Mouse (Mus musculus) limb, embryonic 13.5 days (tissue): Measurements from ENCODE around the gene Polr2j. TPM values are rescaled to one million over a fixed set of nuclear protein-coding genes. Genes with fewer than 3 reads are reported as not detected.
A peak's percentile ranks its signal among the peaks of the same experiment; 100 is the strongest.
"Not testable (repeated sequence)": the region's sequence is repeated elsewhere in the genome, so short reads cannot be mapped to it uniquely, and the experiment has no call there.

Experiments
- ATAC-seq: fragments of 200-750 bp; cut with Nextera tagmentation; 2 replicates; pipeline ENCODE4 v1.8.0; 2017; ENCODE audit warnings: low read depth, moderate number of reproducible peaks, moderate TSS enrichment; ENCODE audit not compliant: low FRiP score
- H3K27ac ChIP-seq: fragments of 300-500 bp; sonication (generic); 2 replicates; pipeline ENCODE4 v1.5.1; 2015; ENCODE audit warnings: inconsistent platforms, mild to moderate bottlenecking, moderate library complexity
- H3K27me3 ChIP-seq: fragments of 300-500 bp; sonication (generic); 2 replicates; pipeline ENCODE4 v1.6.1; 2015; ENCODE audit warnings: mild to moderate bottlenecking, inconsistent platforms
- H3K36me3 ChIP-seq: fragments of 300-500 bp; sonication (generic); 2 replicates; pipeline ENCODE4 v1.6.1; 2015; ENCODE audit warnings: inconsistent platforms, mild to moderate bottlenecking, moderate library complexity
- H3K4me1 ChIP-seq: fragments of 300-500 bp; sonication (generic); 2 replicates; pipeline ENCODE4 v1.6.1; 2015; ENCODE audit warnings: inconsistent platforms
- H3K4me2 ChIP-seq: fragments of 300-500 bp; sonication (generic); replicated peaks from 2 replicates; pipeline ENCODE4 v1.6.1; 2015; ENCODE audit warnings: inconsistent platforms, mild to moderate bottlenecking, moderate library complexity
- H3K4me3 ChIP-seq: fragments of 300-500 bp; sonication (generic); 2 replicates; pipeline ENCODE4 v1.5.1; 2015; ENCODE audit warnings: moderate library complexity, mild to moderate bottlenecking, inconsistent platforms
- H3K9ac ChIP-seq: fragments of 300-500 bp; sonication (generic); 2 replicates; pipeline ENCODE4 v1.6.1; 2015; ENCODE audit warnings: mild to moderate bottlenecking, inconsistent platforms
- H3K9me3 ChIP-seq: fragments of 300-500 bp; sonication (generic); 2 replicates; pipeline ENCODE4 v1.6.1; 2016; ENCODE audit warnings: inconsistent platforms
- WGBS: fragments of 180-500 bp; shearing (Covaris S2); methylation state at CpG from one replicate; pipeline ENCODE4 v1.1.7; 2015; 5-methylcytosine and 5-hydroxymethylcytosine counted together
- polyA plus RNA-seq: library from polyadenylated mRNA; unstranded; fragments of >200 nt; fragmentation: Nextera tagmentation; extraction: Ambion mirVana; gene quantifications from 2 replicates; pipeline ENCODE4 v1.2.1, GENCODE M21; 2015

Polr2j gene
- polyA plus RNA-seq, 1 experiment from 2014 or later: 233 TPM

DNA sequence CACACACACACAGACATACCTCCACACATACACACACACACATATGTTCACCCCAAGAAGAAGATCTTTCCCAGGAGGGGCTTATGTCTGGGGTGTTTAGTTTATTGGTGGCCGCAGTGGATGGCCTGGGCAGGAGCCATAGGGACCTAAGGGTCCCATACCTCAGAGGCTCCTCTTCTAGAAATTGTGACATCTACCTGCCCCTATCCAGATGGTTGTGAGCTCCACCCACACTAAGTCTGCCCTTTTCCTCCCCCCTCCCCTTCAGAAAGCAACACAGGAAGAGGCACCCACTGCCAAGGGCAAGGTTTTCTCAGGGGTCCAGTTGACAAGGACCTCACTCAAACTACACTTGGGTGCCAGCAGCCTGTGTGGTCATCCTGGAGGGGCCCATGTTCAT lies 30.5 kb downstream of the Polr2j start:
- peaks cover 6% of the 10 kb centered on the region; the same call in 1 of the 2 replicates for H3K9me3 ChIP-seq
- no peaks in the 10 kb centered on the region for H3K4me1 ChIP-seq
- no peak overlapping the region for H3K27ac ChIP-seq
- ATAC-seq: no peak
- no peak overlapping the region for H3K9ac ChIP-seq
- no peaks in the 10 kb centered on the region for H3K27me3 ChIP-seq
- no peak overlapping the region for H3K4me3 ChIP-seq
- no peak overlapping the region for H3K4me2 ChIP-seq
- H3K36me3 ChIP-seq: peaks cover 9% of the 10 kb centered on the region
- 87% methylated on average over 1 of the region's 1 CpGs for WGBS

DNA sequence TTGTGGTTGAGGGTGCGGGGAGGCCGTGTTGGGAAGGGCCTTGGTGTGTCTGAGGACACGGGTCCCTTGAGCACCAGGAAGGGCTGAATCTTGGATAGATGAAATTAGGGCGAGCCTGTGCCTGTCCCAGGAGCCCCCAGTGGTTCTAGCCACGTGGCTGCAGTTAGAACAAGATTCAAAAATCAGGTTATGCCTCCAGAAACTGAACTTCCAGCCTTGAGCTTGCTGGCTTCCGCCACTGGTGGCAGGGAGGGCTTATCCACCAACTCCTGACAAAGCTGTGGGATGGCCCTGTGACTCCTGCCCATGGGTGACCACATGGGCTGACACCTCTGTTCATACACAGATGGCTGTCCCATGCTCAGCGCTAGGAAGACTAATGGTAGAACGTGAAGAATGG lies 31.3 kb downstream of the Polr2j start:
- no peaks in the 10 kb centered on the region for H3K4me1 ChIP-seq
- WGBS: 74% methylated on average over 8 of the region's 8 CpGs
- H3K4me3 ChIP-seq: no peak overlapping the region
- peaks cover 3% of the 10 kb centered on the region; the same call in 1 of the 2 replicates for H3K9me3 ChIP-seq
- no peak overlapping the region for H3K9ac ChIP-seq
- no peak for ATAC-seq
- H3K27ac ChIP-seq: no peak overlapping the region
- H3K36me3 ChIP-seq: peaks cover under 1% of the 10 kb centered on the region
- no peak overlapping the region for H3K4me2 ChIP-seq
- H3K27me3 ChIP-seq: no peaks in the 10 kb centered on the region

DNA sequence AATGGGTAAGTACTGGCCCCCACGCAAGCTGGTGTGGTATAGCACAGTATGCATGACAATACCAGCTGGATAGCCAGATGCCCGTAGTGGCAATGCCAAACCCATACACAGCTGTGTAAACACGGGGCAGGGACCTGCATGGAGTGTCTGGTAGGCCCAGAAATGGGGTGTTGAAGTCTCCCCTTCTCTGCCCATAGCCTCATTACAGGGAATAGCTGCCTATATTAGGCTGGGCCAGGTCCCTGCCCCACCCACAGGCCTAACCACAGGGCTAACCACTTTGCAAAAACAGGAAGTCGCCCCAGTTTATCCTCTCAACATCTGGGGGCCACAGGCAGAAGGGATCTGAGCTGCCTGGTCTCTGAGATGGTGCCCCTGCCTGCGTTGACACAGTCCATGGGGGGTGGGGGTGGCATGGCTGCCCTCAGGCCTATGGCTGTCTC lies 32.7 kb downstream of the Polr2j start:
- H3K9me3 ChIP-seq, ATAC-seq, H3K9ac ChIP-seq, H3K4me3 ChIP-seq, H3K27me3 ChIP-seq, H3K27ac ChIP-seq, H3K36me3 ChIP-seq, H3K4me2 ChIP-seq, H3K4me1 ChIP-seq: not testable (repeated sequence)
- WGBS: 67% methylated on average over 5 of the region's 5 CpGs

DNA sequence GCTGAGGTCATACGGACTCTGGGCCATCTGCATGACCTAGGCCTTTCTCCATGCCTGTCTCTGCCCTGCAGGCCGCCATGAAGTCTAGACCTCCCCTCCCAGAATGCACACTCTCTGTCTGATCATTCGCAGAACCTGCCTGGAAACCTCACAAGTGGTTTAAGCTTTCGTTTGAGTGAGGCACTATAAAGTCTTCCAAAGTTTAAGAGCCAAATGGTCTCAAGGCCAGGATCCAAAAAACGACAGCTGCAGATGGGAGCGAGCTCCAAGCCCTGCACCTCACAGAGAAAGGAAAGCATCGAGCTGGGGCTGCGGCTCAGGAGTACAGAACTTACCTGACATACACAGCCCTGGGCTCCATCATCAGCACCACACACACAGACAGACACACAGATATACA lies 35.9 kb downstream of the Polr2j start:
- Histone ChIP-seq H3K4me1 (no peaks in the 10 kb centered on the region), H3K9me3 (no peaks in the 10 kb centered on the region), H3K4me3 (no peak overlapping the region), H3K9ac (no peak overlapping the region), H3K36me3 (no peaks in the 10 kb centered on the region), H3K4me2 (no peak overlapping the region), H3K27ac (no peak overlapping the region), H3K27me3 (no peaks in the 10 kb centered on the region)
- ATAC-seq: no peak
- 74% methylated on average over 8 of the region's 8 CpGs for WGBS

DNA sequence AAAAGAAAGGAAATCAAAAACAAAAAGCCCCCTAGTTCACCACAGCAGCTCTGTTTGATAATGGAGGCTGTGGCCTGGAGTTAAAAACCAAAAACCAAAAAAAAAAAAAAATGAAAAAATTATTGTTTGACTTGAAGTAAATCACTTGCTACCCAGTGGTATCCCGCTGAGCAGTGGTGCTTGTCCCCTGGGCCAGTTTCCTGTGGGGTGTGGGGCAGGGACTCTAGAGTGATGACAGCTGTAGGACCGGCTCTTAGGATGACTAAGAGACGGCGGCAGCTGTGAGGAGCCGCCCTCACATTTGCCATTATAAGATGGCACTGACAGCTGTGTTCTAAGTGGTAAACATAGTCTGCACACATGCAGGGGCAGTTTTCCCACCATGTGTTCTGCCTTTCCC lies 39.0 kb downstream of the Polr2j start:
- no peaks in the 10 kb centered on the region for H3K9me3 ChIP-seq
- H3K4me2 ChIP-seq: no peak overlapping the region
- H3K27ac ChIP-seq: no peak overlapping the region
- H3K9ac ChIP-seq: no peak overlapping the region
- no peak for ATAC-seq
- no peaks in the 10 kb centered on the region for H3K27me3 ChIP-seq
- H3K4me3 ChIP-seq: no peak overlapping the region
- peaks cover under 1% of the 10 kb centered on the region; the same call in 1 of the 2 replicates for H3K36me3 ChIP-seq
- WGBS: 87% methylated on average over 5 of the region's 5 CpGs
- H3K4me1 ChIP-seq: no peaks in the 10 kb centered on the region

DNA sequence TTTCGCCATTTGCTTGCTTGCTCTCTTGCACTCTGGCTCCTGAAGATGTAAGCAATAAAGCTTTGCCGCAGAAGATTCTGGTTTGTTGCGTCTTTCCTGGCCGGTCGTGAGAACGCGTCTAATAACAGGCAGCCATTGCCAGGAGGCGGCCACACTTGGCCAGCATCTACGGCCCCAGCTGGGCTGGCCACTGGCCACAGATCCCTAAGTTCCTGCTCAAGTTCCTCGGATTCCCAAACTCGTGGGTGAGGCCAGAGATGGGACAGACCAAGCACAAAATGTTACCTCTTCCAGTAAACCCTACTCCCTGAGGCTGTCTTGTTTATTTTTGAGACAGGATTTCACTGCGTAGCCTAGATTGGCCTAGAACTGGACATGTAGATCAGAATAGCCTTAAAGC lies 43.7 kb downstream of the Polr2j start:
- not testable (repeated sequence) for H3K27ac ChIP-seq, H3K27me3 ChIP-seq, H3K4me2 ChIP-seq, H3K9me3 ChIP-seq, ATAC-seq, H3K9ac ChIP-seq, H3K36me3 ChIP-seq, H3K4me3 ChIP-seq, H3K4me1 ChIP-seq
- 86% methylated on average over 11 of the region's 12 CpGs for WGBS

DNA sequence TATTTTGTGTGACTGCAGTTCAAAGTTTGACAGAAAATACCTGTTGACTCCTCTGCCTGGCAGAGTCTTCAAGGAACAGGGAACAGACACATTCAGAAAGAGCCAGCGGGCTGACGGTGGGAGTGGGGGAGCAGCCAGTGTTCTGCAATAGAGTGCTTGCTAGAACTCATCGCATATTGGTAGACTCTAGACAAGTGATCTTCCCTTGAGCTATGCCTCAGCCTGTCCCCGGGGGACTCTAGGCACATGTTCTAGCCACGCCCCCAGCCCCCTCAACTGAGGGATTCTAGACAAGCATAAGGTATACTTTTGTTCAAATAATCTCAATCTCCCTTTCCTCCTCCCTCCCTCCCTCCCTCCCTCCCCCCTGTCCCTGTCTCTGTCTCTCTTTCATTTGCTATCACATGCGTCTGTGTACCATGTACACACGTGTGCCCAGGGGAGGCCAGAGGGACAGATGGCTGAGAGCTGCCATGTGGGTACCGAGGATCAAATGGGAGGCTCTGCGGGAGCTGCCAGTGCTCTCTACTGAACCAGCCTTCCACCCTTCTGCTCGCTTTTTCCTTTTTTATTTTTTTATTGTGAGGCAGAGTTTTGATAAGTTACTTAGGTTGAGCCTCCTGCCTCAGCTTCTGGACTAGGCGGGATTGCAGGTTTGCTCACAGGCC lies 47.5 kb downstream of the Polr2j start:
- Histone ChIP-seq H3K4me1 (no peaks in the 10 kb centered on the region), H3K27ac (no peak overlapping the region), H3K9ac (no peak overlapping the region), H3K9me3 (peaks cover 6% of the 10 kb centered on the region; the same call in 1 of the 2 replicates), H3K4me3 (no peak overlapping the region), H3K4me2 (no peak overlapping the region), H3K27me3 (no peaks in the 10 kb centered on the region), H3K36me3 (peaks cover 16% of the 10 kb centered on the region; the same call in 1 of the 2 replicates)
- 81% methylated on average over 11 of the region's 11 CpGs for WGBS
- ATAC-seq: no peak

DNA sequence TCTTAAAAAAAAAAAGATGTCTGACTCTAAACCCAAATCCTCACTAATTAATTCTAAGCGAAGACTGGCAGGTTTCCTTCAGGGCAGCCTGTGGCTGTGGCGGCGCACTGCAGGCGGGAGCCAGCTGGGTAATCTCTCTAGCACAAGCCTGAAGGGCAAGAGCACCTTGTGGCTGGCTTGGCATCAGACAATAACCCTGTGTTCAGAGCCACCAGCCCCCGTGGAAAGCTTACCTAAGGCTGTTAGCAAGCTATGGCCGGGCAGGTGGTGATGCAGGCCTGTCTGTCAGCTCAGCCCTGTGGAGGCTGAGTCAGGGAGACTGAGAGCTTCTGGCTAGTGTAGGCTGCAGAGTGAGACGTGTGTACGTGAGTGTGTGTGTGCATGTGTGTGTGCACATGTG lies 48.8 kb downstream of the Polr2j start:
- WGBS: 74% methylated on average over 8 of the region's 8 CpGs
- no peak overlapping the region for H3K4me2 ChIP-seq
- peaks cover 3% of the 10 kb centered on the region; the same call in 1 of the 2 replicates for H3K4me1 ChIP-seq
- no peaks in the 10 kb centered on the region for H3K27me3 ChIP-seq
- ATAC-seq: no peak
- no peak overlapping the region for H3K4me3 ChIP-seq
- H3K27ac ChIP-seq: no peak overlapping the region
- peaks cover 6% of the 10 kb centered on the region; the same call in 1 of the 2 replicates for H3K9me3 ChIP-seq
- no peak overlapping the region for H3K9ac ChIP-seq
- peaks cover 16% of the 10 kb centered on the region; the same call in 1 of the 2 replicates for H3K36me3 ChIP-seq

DNA sequence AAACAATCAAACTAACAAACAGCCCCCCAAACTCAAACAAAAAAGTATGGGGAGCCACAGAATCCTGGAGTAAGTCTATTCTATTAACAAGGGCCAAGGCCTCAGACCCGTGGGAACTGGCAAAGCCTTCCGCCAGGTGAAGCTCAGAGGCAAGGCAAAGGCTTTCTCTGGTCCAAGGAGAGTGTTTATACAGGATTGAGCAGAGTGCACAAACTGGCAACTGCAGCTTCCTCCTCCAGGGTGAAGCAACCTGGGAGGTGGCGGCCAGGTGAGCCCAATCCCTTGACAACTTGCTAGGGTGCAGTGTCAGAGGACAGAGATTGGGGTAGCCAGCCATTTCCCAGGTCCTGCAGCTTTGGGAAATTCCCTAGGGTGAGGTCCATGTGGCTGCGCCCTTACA lies 50.9 kb downstream of the Polr2j start:
- 90% methylated on average over 4 of the region's 4 CpGs for WGBS

DNA sequence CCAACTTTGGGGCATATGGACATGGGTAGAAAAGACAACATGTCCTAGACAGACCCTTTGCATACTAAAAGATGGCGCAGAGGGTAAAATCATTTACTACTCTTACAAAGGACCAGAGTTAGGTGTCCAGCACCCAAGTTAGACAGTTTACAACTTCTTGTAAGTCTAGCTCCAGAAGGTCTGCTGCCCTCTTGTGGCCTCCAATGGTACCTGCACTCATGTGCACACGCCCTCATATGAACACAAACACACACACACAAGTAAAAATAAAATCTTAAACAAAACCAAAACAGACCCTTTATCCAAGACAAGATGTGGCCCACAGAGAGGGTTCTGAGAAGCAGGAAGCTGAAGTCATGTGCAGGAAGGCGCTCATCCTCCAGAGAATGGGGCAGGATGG lies 51.6 kb downstream of the Polr2j start:
- Histone ChIP-seq H3K4me2 (no peak overlapping the region), H3K27me3 (0 out of 2 replicates have a peak, but pooled peaks cover 6% of the 10 kb centered on the region), H3K4me3 (no peak overlapping the region), H3K27ac (no peak overlapping the region), H3K36me3 (0 out of 2 replicates have a peak, but pooled peaks cover 12% of the 10 kb centered on the region), H3K9me3 (peaks cover 6% of the 10 kb centered on the region; the same call in 1 of the 2 replicates), H3K9ac (no peak overlapping the region), H3K4me1 (peaks cover 14% of the 10 kb centered on the region)
- 93% methylated on average over 3 of the region's 3 CpGs for WGBS
- ATAC-seq: no peak

More for the DNA sequence above, 50.9 kb downstream of the Polr2j start:
- Histone ChIP-seq H3K27ac (no peak overlapping the region), H3K4me1 (peaks cover 14% of the 10 kb centered on the region), H3K4me2 (no peak overlapping the region), H3K9me3 (peaks cover 6% of the 10 kb centered on the region; the same call in 1 of the 2 replicates), H3K9ac (no peak overlapping the region), H3K27me3 (0 out of 2 replicates have a peak, but pooled peaks cover 5% of the 10 kb centered on the region), H3K36me3 (0 out of 2 replicates have a peak, but pooled peaks cover 12% of the 10 kb centered on the region), H3K4me3 (no peak overlapping the region)
- ATAC-seq: no peak

DNA sequence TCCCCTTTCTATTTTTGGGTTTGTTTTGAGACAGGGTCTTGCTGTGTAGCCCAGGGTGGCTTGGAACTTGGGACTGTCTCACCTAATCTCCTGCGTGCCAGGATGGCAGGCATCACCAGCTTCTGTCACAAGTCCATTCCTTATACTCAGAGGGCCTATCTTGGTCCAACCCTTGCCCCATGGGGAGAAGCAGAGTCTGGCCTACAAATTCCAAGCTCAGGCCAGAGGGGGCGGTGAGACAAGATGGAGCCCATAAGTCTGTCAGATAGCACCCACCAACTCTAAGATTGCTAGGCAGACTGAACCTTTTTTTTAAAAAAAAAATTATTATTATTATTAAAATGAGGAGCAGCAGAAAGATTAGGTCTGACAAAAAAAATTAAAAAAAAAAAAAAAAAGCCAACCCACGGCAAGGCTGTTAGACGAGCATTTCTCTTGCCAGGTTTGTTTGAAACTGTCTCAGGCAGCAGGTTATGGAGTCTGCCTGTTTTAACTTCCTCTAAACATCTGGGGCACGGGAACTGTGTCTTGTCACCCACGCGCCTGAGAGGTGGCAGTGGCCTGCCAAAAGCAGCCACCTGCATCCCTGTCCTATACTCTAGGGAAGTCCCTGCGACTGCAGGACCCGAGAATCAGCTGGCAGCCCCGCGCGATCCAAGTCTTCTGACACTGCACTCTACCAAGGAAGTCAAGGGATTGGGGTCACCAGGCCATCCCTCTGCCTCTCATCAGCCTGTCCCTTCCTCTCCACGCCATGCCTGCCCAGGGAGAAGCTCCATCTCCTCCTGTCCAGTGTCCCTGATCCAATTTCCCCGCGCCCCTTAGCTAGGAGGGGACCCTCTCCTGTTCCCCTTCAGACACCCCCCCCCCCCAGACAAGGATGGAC lies 53.4 kb downstream of the Polr2j start:
- WGBS: 13% methylated on average over 15 of the region's 15 CpGs
- peak overlapping the region; percentile 59 for H3K4me3 ChIP-seq
- peaks cover 6% of the 10 kb centered on the region; the same call in 1 of the 2 replicates for H3K9me3 ChIP-seq
- peak overlapping the region; percentile 77 for H3K9ac ChIP-seq
- H3K27me3 ChIP-seq: 0 out of 2 replicates have a peak, but pooled peaks cover 6% of the 10 kb centered on the region
- ATAC-seq: 0 out of 2 replicates have a peak, but pooled peaks have one; percentile 20
- no peak overlapping the region; the same call in 1 of the 2 replicates for H3K27ac ChIP-seq
- H3K4me1 ChIP-seq: peaks cover 14% of the 10 kb centered on the region
- peak overlapping the region; percentile 92 for H3K4me2 ChIP-seq
- H3K36me3 ChIP-seq: 0 out of 2 replicates have a peak, but pooled peaks cover 12% of the 10 kb centered on the region
